Mouse (Mus musculus): ENCODE data around the gene Tex9. TPM values are rescaled to one million over a fixed set of nuclear protein-coding genes. Genes with fewer than 3 reads are reported as not detected.

The Tex9 gene
- polyA plus RNA-seq, 1 experiment from 2014 or later = 53.8 TPM

GRCm38 (mm10) chr9:72493984-72494685 lies 2.1 kb upstream of the Tex9 start:
- Histone ChIP-seq H3K4me1 (ENCODE audit: control insufficient read depth, insufficient read depth, low read length) (peaks cover 4% of the 10 kb centered on the region; the same call in 1 of the 2 replicates), H3K36me3 (ENCODE audit: control insufficient read depth, insufficient read depth, low read length) (no peaks in the 10 kb centered on the region), H3K4me3 (ENCODE audit: low read depth, low read length) (no peak overlapping the region), H3K9ac (ENCODE audit: low read length) (no peak overlapping the region), H3K27me3 (ENCODE audit: control insufficient read depth, insufficient read depth, low read length) (no peaks in the 10 kb centered on the region), H3K4me2 (ENCODE audit: low read depth, severe bottlenecking) (no peak overlapping the region), H3K9me3 (ENCODE audit: control insufficient read depth, low read length) (no peaks in the 10 kb centered on the region), H3K27ac (replicated peaks; ENCODE audit: low read depth, low read length) (no peak overlapping the region)
- ATAC-seq (ENCODE audit: insufficient number of reproducible peaks, low FRiP score, low TSS enrichment, low read depth) (no peak), DNase-seq (ENCODE audit: low spot score) (no peak)
- 85% methylated on average over 3 of the region's 3 CpGs for WGBS

- no peak for DNase-seq (ENCODE audit: low spot score)
Measured at GRCm38 (mm10) chr9:72493465-72493864, 1.5 kb upstream of the Tex9 start.

GRCm38 (mm10) chr9:72491559-72492193 lies 336 bp downstream of the Tex9 start:
- H3K36me3 ChIP-seq (ENCODE audit: control insufficient read depth, insufficient read depth, low read length) = 0 out of 2 replicates have a peak, but pooled peaks cover 2% of the 10 kb centered on the region
- no peaks in the 10 kb centered on the region for H3K27me3 ChIP-seq (ENCODE audit: control insufficient read depth, insufficient read depth, low read length)
- no peaks in the 10 kb centered on the region for H3K9me3 ChIP-seq (ENCODE audit: control insufficient read depth, low read length)
- peak overlapping the region; percentile 82 for H3K9ac ChIP-seq (ENCODE audit: low read length)
- under 1% methylated on average over 32 of the region's 32 CpGs for WGBS
- peak; percentile 87; the same call in 1 of the 2 replicates for ATAC-seq (ENCODE audit: insufficient number of reproducible peaks, low FRiP score, low TSS enrichment, low read depth)
- peak; percentile 96 for DNase-seq (ENCODE audit: low spot score)
- peak overlapping the region; percentile 54 for H3K4me2 ChIP-seq (ENCODE audit: low read depth, severe bottlenecking)
- peaks cover 4% of the 10 kb centered on the region; the same call in 1 of the 2 replicates for H3K4me1 ChIP-seq (ENCODE audit: control insufficient read depth, insufficient read depth, low read length)
- peak overlapping the region; percentile 68 for H3K27ac ChIP-seq (replicated peaks; ENCODE audit: low read depth, low read length)
- H3K4me3 ChIP-seq (ENCODE audit: low read depth, low read length) = peak overlapping the region; percentile 78

More at GRCm38 (mm10) chr9:72493465-72493864, 1.5 kb upstream of the Tex9 start:
- Histone ChIP-seq H3K27ac (replicated peaks; ENCODE audit: low read depth, low read length) (no peak overlapping the region), H3K9ac (ENCODE audit: low read length) (no peak overlapping the region), H3K9me3 (ENCODE audit: control insufficient read depth, low read length) (no peaks in the 10 kb centered on the region), H3K4me1 (ENCODE audit: control insufficient read depth, insufficient read depth, low read length) (peaks cover 4% of the 10 kb centered on the region; the same call in 1 of the 2 replicates), H3K36me3 (ENCODE audit: control insufficient read depth, insufficient read depth, low read length) (no peaks in the 10 kb centered on the region), H3K4me3 (ENCODE audit: low read depth, low read length) (no peak overlapping the region), H3K27me3 (ENCODE audit: control insufficient read depth, insufficient read depth, low read length) (no peaks in the 10 kb centered on the region), H3K4me2 (ENCODE audit: low read depth, severe bottlenecking) (no peak overlapping the region)
- WGBS = 82% methylated on average over 2 of the region's 2 CpGs
- no peak for ATAC-seq (ENCODE audit: insufficient number of reproducible peaks, low FRiP score, low TSS enrichment, low read depth)

- 92% methylated on average over 5 of the region's 5 CpGs for WGBS
- H3K36me3 ChIP-seq (ENCODE audit: control insufficient read depth, insufficient read depth, low read length) = peaks cover 8% of the 10 kb centered on the region
Measured at GRCm38 (mm10) chr9:72489131-72489530, 2.9 kb downstream of the Tex9 start.

GRCm38 (mm10) chr9:72488523-72488922 lies 3.5 kb downstream of the Tex9 start:
- no peak overlapping the region for H3K9ac ChIP-seq (ENCODE audit: low read length)
- DNase-seq (ENCODE audit: low spot score) = no peak
- no peaks in the 10 kb centered on the region for H3K27me3 ChIP-seq (ENCODE audit: control insufficient read depth, insufficient read depth, low read length)
- no peaks in the 10 kb centered on the region for H3K9me3 ChIP-seq (ENCODE audit: control insufficient read depth, low read length)
- no peak overlapping the region for H3K4me3 ChIP-seq (ENCODE audit: low read depth, low read length)
- no peak for ATAC-seq (ENCODE audit: insufficient number of reproducible peaks, low FRiP score, low TSS enrichment, low read depth)
- H3K4me1 ChIP-seq (ENCODE audit: control insufficient read depth, insufficient read depth, low read length) = peaks cover 4% of the 10 kb centered on the region; the same call in 1 of the 2 replicates
- no peak overlapping the region for H3K27ac ChIP-seq (replicated peaks; ENCODE audit: low read depth, low read length)
- peaks cover 8% of the 10 kb centered on the region for H3K36me3 ChIP-seq (ENCODE audit: control insufficient read depth, insufficient read depth, low read length)
- no peak overlapping the region for H3K4me2 ChIP-seq (ENCODE audit: low read depth, severe bottlenecking)

More at GRCm38 (mm10) chr9:72489131-72489530, 2.9 kb downstream of the Tex9 start:
- no peak for ATAC-seq (ENCODE audit: insufficient number of reproducible peaks, low FRiP score, low TSS enrichment, low read depth)
- Histone ChIP-seq H3K9ac (ENCODE audit: low read length) (no peak overlapping the region), H3K27ac (replicated peaks; ENCODE audit: low read depth, low read length) (no peak overlapping the region), H3K4me2 (ENCODE audit: low read depth, severe bottlenecking) (no peak overlapping the region), H3K4me1 (ENCODE audit: control insufficient read depth, insufficient read depth, low read length) (peaks cover 4% of the 10 kb centered on the region; the same call in 1 of the 2 replicates), H3K27me3 (ENCODE audit: control insufficient read depth, insufficient read depth, low read length) (no peaks in the 10 kb centered on the region), H3K9me3 (ENCODE audit: control insufficient read depth, low read length) (no peaks in the 10 kb centered on the region), H3K4me3 (ENCODE audit: low read depth, low read length) (no peak overlapping the region)
- DNase-seq (ENCODE audit: low spot score) = no peak

- Histone ChIP-seq H3K9me3 (ENCODE audit: control insufficient read depth, low read length) (no peaks in the 10 kb centered on the region), H3K27me3 (ENCODE audit: control insufficient read depth, insufficient read depth, low read length) (no peaks in the 10 kb centered on the region), H3K36me3 (ENCODE audit: control insufficient read depth, insufficient read depth, low read length) (peaks cover 2% of the 10 kb centered on the region; the same call in 1 of the 2 replicates), H3K9ac (ENCODE audit: low read length) (no peak overlapping the region), H3K4me2 (ENCODE audit: low read depth, severe bottlenecking) (no peak overlapping the region), H3K4me1 (ENCODE audit: control insufficient read depth, insufficient read depth, low read length) (peaks cover 3% of the 10 kb centered on the region; the same call in 1 of the 2 replicates), H3K27ac (replicated peaks; ENCODE audit: low read depth, low read length) (no peak overlapping the region), H3K4me3 (ENCODE audit: low read depth, low read length) (no peak overlapping the region)
- 89% methylated on average over 1 of the region's 1 CpGs for WGBS
- ATAC-seq (ENCODE audit: insufficient number of reproducible peaks, low FRiP score, low TSS enrichment, low read depth) (no peak), DNase-seq (ENCODE audit: low spot score) (no peak)
Measured at GRCm38 (mm10) chr9:72479276-72479675, 12.7 kb downstream of the Tex9 start.

GRCm38 (mm10) chr9:72477306-72477705 lies 14.7 kb downstream of the Tex9 start:
- no peaks in the 10 kb centered on the region for H3K27me3 ChIP-seq (ENCODE audit: control insufficient read depth, insufficient read depth, low read length)
- H3K4me1 ChIP-seq (ENCODE audit: control insufficient read depth, insufficient read depth, low read length) = peaks cover 3% of the 10 kb centered on the region; the same call in 1 of the 2 replicates
- no peak overlapping the region for H3K9ac ChIP-seq (ENCODE audit: low read length)
- no peak for DNase-seq (ENCODE audit: low spot score)
- H3K27ac ChIP-seq (replicated peaks; ENCODE audit: low read depth, low read length) = no peak overlapping the region
- 63% methylated on average over 6 of the region's 6 CpGs for WGBS
- H3K4me3 ChIP-seq (ENCODE audit: low read depth, low read length) = no peak overlapping the region
- H3K4me2 ChIP-seq (ENCODE audit: low read depth, severe bottlenecking) = no peak overlapping the region
- peaks cover 2% of the 10 kb centered on the region; the same call in 1 of the 2 replicates for H3K36me3 ChIP-seq (ENCODE audit: control insufficient read depth, insufficient read depth, low read length)
- ATAC-seq (ENCODE audit: insufficient number of reproducible peaks, low FRiP score, low TSS enrichment, low read depth) = no peak
- no peaks in the 10 kb centered on the region for H3K9me3 ChIP-seq (ENCODE audit: control insufficient read depth, low read length)

GRCm38 (mm10) chr9:72475511-72475910 lies 16.5 kb downstream of the Tex9 start:
- Histone ChIP-seq H3K9ac (ENCODE audit: low read length) (no peak overlapping the region), H3K27me3 (ENCODE audit: control insufficient read depth, insufficient read depth, low read length) (no peaks in the 10 kb centered on the region), H3K4me2 (ENCODE audit: low read depth, severe bottlenecking) (no peak overlapping the region), H3K9me3 (ENCODE audit: control insufficient read depth, low read length) (no peaks in the 10 kb centered on the region), H3K4me3 (ENCODE audit: low read depth, low read length) (no peak overlapping the region), H3K36me3 (ENCODE audit: control insufficient read depth, insufficient read depth, low read length) (peaks cover 5% of the 10 kb centered on the region; the same call in 1 of the 2 replicates), H3K4me1 (ENCODE audit: control insufficient read depth, insufficient read depth, low read length) (peaks cover 3% of the 10 kb centered on the region; the same call in 1 of the 2 replicates), H3K27ac (replicated peaks; ENCODE audit: low read depth, low read length) (no peak overlapping the region)
- WGBS = 59% methylated on average over 9 of the region's 9 CpGs
- DNase-seq (ENCODE audit: low spot score) (peak; percentile 38), ATAC-seq (ENCODE audit: insufficient number of reproducible peaks, low FRiP score, low TSS enrichment, low read depth) (no peak)

Data from limb, embryonic 11.5 days (tissue).